Mouse (Mus musculus): ENCODE data around the gene Ngrn.

Gene Ngrn

GRCm38 (mm10) chr7:80261372-80261990 lies 466 bp downstream of the Ngrn start:
- peak; percentile 49 for DNase-seq (ENCODE audit: low spot score)

DNA sequence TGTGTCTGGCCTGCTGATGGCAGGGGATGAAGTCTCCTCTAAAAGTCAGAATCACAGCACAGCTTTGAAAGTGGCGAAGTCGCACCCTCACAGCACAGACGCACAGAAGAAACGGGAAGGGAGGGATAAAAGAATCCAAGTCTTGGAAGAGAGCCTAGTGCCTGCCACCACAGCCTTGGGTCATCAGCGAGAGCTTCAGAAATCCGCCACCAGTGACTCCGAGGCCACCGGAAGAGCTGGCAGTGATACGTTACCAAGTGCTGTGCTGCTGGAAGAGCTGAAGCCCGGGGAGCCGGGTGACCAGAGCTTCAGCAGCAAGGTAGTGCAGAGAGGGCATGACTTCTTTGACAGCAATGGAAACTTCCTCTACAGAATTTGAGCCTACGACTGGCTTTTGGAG lies 3.6 kb downstream of the Ngrn start:
- DNase-seq (ENCODE audit: low spot score) = no peak

GRCm38 (mm10) chr7:80267764-80268163 lies 6.7 kb downstream of the Ngrn start:
- no peak for DNase-seq (ENCODE audit: low spot score)

DNA sequence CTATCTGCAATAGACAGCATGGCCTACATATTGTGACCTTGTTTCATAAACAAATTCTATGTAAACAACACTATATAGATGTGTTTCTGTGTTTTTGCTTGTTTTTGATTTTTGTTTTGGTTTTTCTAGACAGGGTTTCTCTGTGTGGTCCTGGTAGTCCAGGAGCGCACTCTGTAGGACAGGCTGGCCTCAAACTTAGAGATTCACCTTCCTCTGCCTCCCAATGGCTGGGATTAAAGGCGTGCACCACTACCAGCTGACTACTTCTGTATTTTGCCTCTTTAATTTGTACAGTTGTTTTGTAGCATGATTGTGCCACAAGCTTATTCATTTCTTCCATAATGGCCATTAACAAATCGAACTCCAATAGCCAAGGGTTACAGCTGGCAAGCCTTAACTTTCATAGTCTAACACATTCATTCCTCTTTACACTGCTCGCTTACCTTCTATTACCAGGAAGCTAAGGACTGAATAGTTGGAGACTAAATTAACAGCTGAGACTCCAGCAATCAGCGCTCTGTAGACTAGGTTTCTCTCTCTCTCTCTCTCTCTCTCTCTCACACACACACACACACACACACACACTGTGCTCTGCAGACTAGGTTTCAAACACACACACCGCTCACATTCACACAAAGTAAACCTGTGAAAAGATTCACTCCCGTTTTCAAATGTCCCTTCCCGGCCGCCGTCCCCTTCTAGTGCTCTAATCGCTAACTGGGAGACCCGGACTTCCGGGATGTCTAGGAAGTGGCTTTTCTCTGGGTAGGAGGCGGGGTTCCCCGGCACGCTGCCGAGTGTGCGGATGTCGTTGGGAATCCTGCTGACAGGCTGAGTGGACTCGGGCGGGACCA lies 8.1 kb downstream of the Ngrn start, which contains the start of gene Vps33b:
Vps33b (plus strand) TSS at position 753 of the 854 bp plus-strand sequence.
- peak; percentile 95 for DNase-seq (ENCODE audit: low spot score)

DNA sequence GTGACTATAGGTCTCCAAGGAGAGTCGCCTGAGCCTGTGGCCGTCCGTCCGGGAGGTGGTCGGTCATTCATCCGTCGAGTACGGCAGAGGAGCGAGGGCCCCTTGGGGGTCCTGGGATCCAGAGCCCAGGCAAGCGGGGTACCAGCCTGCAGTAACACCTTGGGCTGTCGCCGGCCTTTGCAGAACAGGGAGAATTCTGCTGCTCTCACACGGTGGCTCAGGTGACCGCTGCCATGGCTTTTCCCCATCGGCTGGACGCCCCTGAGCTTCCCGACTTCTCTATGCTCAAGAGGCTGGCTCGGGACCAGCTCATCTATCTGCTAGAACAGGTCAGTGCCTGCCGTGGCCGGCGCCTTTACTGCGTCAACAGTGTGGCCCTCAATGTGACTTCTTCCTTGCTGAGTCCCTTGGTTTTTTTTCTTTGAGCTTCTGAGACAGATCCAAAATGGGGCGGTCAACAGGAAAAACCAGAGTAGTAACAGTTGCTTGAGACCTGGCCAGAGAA lies 8.8 kb downstream of the Ngrn start:
- DNase-seq (ENCODE audit: low spot score) = peak; percentile 43

DNA sequence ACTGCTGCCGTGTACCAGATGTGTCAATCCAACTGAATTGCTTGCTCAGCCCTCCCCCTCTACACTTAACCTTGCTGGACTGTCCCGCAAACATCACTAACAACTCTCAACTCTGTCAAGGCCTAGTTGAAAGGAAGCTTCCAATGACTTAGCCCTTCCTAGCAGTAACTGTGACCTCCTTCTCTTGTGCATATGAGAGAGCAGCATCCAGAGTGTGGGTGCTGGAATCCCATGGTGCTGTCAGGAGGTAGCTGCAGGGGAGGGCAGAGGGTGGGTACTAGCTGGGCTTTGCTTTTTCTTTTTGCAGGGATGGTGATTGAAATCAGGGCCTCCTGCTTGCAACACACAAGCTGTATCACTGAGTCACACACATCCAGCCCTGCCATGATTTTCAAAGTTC lies 12.4 kb downstream of the Ngrn start:
- DNase-seq (ENCODE audit: low spot score) = no peak

DNA sequence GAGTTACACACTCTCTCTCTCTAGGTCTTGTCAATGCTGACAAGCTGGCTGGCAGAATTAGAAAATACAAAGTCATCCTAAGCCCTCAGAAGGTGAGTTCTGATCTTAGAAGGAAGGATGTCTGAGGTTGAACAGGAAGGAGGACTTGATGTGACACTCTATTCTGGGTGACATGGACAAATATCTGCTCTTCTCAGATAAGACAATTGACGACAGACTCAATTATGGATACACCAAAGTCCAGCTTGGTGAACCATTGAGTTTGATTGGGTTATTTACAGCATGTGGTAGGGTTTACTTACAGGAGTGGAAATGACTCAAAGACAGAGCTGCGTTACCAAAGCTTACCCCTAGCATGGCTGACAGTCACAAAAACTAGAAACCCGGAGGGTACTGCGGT lies 15.4 kb downstream of the Ngrn start:
- no peak for DNase-seq (ENCODE audit: low spot score)

GRCm38 (mm10) chr7:80280032-80280431 lies 19.0 kb downstream of the Ngrn start:
- no peak for DNase-seq (ENCODE audit: low spot score)

GRCm38 (mm10) chr7:80280998-80281397 lies 20.0 kb downstream of the Ngrn start:
- DNase-seq (ENCODE audit: low spot score) = no peak

- no peak for DNase-seq (ENCODE audit: low spot score)
These were observed 20.6 kb downstream of the Ngrn start for GRCm38 (mm10) chr7:80281646-80282045.

- no peak for DNase-seq (ENCODE audit: low spot score)
These were observed 22.4 kb downstream of the Ngrn start for GRCm38 (mm10) chr7:80283226-80283918.

GRCm38 (mm10) chr7:80284391-80284790 lies 23.4 kb downstream of the Ngrn start:
- no peak for DNase-seq (ENCODE audit: low spot score)

GRCm38 (mm10) chr7:80285725-80286124 lies 24.7 kb downstream of the Ngrn start:
- DNase-seq (ENCODE audit: low spot score) = no peak

DNA sequence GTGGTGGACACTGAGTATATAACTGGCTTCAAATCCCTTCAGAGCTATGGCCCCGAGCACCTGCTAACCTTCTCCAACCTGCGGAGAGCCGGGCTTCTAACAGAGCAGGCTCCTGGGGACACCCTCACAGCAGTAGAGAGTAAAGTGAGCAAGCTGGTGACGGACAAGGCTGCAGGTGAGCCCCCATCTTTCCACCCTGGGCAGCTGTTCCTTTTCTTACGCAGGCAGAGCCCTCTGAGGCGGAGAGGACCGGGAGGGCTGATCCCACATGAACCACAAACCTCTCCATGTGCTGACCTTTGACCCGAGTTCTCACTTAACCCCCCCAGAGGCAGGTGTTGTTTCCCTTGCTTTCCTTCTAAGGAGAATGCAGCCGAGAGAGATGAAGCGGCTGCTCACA lies 26.7 kb downstream of the Ngrn start:
- no peak for DNase-seq (ENCODE audit: low spot score)

DNA sequence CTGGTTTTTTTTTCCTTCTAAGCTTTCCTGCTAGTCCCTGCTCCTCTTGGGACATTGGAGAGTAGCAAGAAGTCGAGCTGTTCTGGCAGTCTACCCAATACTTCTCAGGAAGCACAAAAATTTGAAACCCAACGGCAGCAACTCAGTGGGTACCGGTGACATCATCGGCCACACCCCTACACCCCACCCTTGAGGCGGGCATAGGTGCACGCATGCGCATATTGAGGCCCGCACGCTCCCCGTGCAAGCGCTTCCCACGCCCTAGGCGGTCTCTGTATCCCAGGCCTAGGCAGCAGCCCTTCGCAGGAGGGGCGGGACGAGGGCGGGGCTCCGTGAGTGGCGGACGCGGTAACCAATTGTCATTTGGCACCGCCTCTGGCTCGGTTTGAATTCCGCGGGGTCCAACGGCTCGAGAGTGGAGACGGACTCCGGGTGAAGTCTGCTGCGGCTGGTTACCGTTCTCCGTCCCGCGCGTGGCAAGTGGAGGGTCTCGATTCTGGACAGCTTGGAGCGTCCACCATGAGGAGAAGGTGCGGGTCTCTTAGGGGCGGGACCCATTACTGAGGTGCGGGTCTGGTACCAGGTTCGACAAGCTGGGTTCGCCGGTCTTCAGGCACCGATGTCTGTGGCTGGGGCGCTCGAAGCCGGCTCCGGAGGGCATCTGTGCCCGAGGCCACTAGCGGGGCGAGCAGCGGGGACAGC lies 33.2 kb downstream of the Ngrn start, which contains the start of gene Prc1:
Prc1 (plus strand) TSS at position 389 of the 702 bp plus-strand sequence.
- peak; percentile 98 for DNase-seq (ENCODE audit: low spot score)

DNA sequence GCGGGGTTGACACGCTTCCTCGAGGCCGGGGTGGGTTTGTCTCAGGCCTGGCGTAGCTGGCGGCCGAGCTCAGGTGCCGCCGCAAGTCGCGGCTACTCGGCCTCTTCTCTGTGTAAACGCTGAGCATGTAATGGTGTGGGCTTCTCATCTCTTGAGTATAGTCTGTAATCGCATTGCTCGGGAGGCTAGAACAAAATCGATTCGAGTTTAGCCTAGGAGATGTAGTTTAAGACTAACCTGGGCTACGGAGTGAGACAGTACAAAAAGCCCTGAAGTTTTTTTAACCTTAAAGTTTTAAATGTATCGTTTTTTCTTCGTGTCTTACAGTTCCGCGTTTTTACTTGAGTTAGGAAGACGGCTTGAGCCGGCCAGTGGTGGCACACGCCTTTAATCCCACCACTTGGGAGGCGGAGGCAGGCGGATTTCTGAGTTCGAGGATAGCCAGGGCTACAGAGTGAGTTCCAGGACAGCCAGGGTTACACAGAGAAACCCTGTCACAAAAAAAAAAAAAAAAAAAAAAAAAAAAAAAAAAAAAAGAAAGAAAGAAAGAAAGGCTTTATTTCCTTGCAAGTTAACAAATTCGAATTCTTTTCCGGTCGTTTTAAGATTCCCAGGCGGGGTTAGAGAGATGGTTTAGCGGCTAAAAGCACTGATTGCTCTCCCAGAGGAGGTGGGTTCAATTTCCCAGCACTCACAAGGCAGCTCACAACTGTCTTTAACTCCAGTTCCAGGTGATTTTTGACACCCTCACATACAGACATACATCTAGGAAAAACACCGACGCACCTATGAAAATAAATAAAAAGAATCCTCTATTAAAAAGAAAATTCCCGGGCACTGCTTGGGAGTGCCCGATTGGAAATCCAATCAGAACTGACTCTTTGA lies 34.0 kb downstream of the Ngrn start:
- peak; percentile 60 for DNase-seq (ENCODE audit: low spot score)

- DNase-seq (ENCODE audit: low spot score) = no peak
These were observed 35.4 kb downstream of the Ngrn start for GRCm38 (mm10) chr7:80296462-80296861.

DNA sequence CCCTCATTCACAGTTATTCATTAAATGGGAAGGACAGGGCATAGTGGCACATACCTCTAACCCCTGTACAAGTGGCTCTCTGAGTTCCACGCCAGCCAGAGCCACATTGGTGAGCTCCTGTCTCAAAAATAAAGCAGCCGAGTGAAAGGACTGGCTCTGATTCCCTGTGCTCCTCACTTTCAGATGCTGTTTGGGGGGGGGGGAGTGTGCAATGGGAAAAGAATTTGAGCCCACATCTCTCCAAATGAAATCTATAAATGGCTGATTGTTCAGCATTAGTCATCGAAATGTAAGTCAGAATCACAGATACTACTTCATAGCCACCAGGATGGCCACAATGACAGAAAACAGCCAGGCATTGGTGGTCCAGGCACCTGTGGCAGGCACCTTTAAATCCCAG lies 36.0 kb downstream of the Ngrn start:
- DNase-seq (ENCODE audit: low spot score) = no peak

- no peak for DNase-seq (ENCODE audit: low spot score)
These were observed 37.7 kb downstream of the Ngrn start for GRCm38 (mm10) chr7:80298754-80299153.

DNA sequence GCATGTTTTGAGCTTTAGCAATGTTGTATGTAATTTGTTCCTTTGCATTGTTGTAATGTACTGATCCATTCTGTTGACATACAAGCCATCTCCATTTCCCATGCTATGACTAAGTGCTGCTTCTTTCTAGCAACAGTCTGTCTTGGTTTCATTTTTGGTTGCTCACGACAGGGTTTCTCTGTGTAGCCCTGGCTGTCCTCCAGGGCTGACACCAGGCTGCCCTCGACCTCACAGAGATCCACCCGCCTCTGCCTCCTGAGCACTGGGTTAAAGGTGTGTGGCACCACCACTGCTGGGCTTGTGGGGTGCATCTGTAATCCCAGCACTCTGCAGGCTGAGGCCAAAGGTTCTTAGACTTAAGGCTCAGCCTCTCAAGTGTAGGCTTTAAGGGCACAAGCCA lies 38.6 kb downstream of the Ngrn start:
- DNase-seq (ENCODE audit: low spot score) = no peak

DNA sequence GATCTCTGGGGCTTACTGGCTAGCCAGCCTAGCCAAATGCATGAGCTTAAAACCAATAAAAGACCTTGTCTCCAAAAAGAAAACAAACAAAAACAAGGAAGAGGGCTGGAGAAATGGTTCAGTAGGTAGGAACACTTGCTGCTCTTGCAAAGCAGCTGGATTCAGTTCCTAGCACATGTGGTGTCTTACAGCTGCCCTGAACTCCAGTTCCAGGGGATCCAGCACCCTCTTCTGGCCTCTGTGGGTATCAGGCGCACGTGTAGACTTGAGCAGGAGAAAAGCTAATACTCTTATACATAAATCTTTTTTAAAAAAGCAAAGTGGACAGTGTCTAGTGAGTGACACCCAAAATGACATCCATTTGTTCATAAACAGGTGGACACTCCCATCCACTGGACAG lies 40.5 kb downstream of the Ngrn start:
- DNase-seq (ENCODE audit: low spot score) = peak; percentile 26

Data from MN1 (cell line).